Mouse (Mus musculus) stomach, embryonic 16.5 days (tissue): ENCODE results near the gene Dbr1. TPM values are rescaled to one million over a fixed set of nuclear protein-coding genes. Genes with fewer than 3 reads are reported as not detected.

ENCODE experiments used
- ATAC-seq: fragments of 200-750 bp; cut with Nextera tagmentation; 2 replicates; pipeline ENCODE4 v1.8.0; 2017; ENCODE audit warnings: moderate number of reproducible peaks, moderate TSS enrichment; ENCODE audit not compliant: insufficient read depth, low FRiP score
- H3K27ac ChIP-seq: fragments of 300-500 bp; sonication (generic); 2 replicates; pipeline ENCODE4 v1.5.1; 2014; ENCODE audit warnings: low read length
- H3K27me3 ChIP-seq: fragments of 300-500 bp; sonication (generic); 2 replicates; pipeline ENCODE4 v1.6.1; 2014; ENCODE audit warnings: low read length, control low read depth, mixed read lengths; ENCODE audit not compliant: control insufficient read depth, insufficient read depth
- H3K36me3 ChIP-seq: fragments of 300-500 bp; sonication (generic); 2 replicates; pipeline ENCODE4 v1.6.1; 2014; ENCODE audit warnings: low read length; ENCODE audit not compliant: control insufficient read depth, insufficient read depth
- H3K4me1 ChIP-seq: fragments of 300-500 bp; sonication (generic); 2 replicates; pipeline ENCODE4 v1.6.1; 2014; ENCODE audit warnings: low read length, control low read depth, mixed read lengths; ENCODE audit not compliant: control insufficient read depth, insufficient read depth
- H3K4me2 ChIP-seq: fragments of 300-500 bp; sonication (generic); 2 replicates; pipeline ENCODE4 v1.6.1; 2014; ENCODE audit warnings: low read depth, low read length, mixed read lengths
- H3K4me3 ChIP-seq: fragments of 300-500 bp; sonication (generic); replicated peaks from 2 replicates; pipeline ENCODE4 v1.5.1; 2014; ENCODE audit warnings: mild to moderate bottlenecking, low read length
- H3K9ac ChIP-seq: fragments of 300-500 bp; sonication (generic); 2 replicates; pipeline ENCODE4 v1.6.1; 2014; ENCODE audit warnings: low read length
- H3K9me3 ChIP-seq: fragments of 300-500 bp; sonication (generic); replicated peaks from 2 replicates; pipeline ENCODE4 v1.6.1; 2016; ENCODE audit warnings: low read length, control low read depth; ENCODE audit not compliant: control insufficient read depth
- WGBS: fragments of 180-500 bp; shearing (Covaris S2); extraction: QIAGEN DNeasy Blood & Tissue Kit; methylation state at CpG from one replicate; pipeline ENCODE4 v1.1.7; 2014; 5-methylcytosine and 5-hydroxymethylcytosine counted together
- polyA plus RNA-seq: library from polyadenylated mRNA; unstranded; fragments of >200 nt; fragmentation: Nextera tagmentation; extraction: Ambion mirVana; gene quantifications from 2 replicates; pipeline ENCODE4 v1.2.1, GENCODE M21; 2015

The Dbr1 gene
- polyA plus RNA-seq, 1 experiment from 2014 or later, result 28.6 TPM

DNA sequence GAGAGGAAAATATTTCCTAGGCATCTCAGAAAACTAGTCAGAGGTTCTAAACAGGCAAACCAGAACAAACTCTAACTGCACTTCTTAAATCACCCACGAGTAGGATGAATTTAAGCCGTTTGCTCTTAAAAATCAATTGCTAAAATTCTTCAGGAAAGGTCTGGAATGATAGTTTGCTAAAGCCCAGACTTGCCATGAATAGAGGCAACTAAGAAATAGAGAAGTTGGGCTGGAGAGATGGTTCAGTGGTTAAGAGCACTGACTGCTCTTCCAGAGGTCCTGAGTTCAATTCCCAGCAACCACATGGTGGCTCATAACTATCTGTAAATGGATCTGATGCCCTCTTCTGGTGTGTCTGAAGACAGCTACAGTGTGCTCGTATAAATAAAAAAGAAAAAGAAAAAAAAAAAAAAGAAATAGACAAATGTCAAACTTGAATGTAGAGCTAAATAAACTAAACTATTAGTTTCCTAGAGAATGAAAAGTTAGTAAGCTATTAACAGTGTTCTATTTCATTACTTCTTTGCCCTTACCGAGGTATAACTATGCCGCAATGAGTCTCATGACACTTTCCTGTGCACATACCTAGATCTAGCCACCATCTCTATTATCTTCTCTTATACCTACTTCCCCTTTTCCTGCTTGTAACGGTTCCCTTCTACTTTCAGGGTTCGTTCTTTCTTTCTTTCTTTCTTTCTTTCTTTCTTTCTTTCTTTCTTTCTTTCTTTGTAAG is 16.6 kb upstream of the Dbr1 start:
- ATAC-seq, result no peak
- H3K9me3 ChIP-seq, result no peaks in the 10 kb centered on the region
- H3K36me3 ChIP-seq, result no peaks in the 10 kb centered on the region
- H3K4me1 ChIP-seq, result peaks cover 5% of the 10 kb centered on the region; the same call in 1 of the 2 replicates
- no peak overlapping the region for H3K4me2 ChIP-seq
- no peaks in the 10 kb centered on the region for H3K27me3 ChIP-seq
- no peak overlapping the region for H3K4me3 ChIP-seq
- H3K9ac ChIP-seq, result no peak overlapping the region
- no peak overlapping the region for H3K27ac ChIP-seq
- WGBS, result 82% methylated on average over 7 of the region's 7 CpGs

- H3K4me1 ChIP-seq, result peaks cover 6% of the 10 kb centered on the region; the same call in 1 of the 2 replicates
- H3K36me3 ChIP-seq, result no peaks in the 10 kb centered on the region
- no peak overlapping the region for H3K4me2 ChIP-seq
- no peaks in the 10 kb centered on the region for H3K27me3 ChIP-seq
- H3K9ac ChIP-seq, result no peak overlapping the region
- no peak for ATAC-seq
- no peak overlapping the region for H3K27ac ChIP-seq
- no peaks in the 10 kb centered on the region for H3K9me3 ChIP-seq
- H3K4me3 ChIP-seq, result no peak overlapping the region
Observed at GRCm38 (mm10) chr9:99559557-99559904, 16.1 kb upstream of the Dbr1 start.

- WGBS, result 85% methylated on average over 3 of the region's 3 CpGs
- Histone ChIP-seq H3K27me3 (no peaks in the 10 kb centered on the region), H3K4me1 (peaks cover 6% of the 10 kb centered on the region; the same call in 1 of the 2 replicates)
Observed at GRCm38 (mm10) chr9:99560389-99560788, 15.2 kb upstream of the Dbr1 start.

DNA sequence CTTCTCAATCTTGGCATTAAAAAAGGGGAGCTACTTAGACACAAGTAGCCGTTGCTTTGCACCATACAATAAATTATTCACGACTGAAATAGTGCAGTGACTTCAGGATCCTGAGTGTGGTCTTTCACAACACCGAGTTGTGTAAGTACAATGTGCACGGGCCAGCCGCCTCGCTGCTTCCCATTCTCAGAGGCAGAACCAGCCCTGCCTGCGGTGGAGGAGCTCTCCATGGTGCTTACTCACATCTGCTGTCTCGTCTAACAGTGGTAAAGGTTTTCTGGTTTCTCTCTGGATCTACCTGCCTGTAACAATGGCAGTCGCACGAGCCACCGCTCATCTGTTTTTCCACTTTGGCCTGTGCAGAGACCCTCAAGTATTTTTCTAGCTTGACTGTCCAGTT is 11.9 kb upstream of the Dbr1 start:
- Histone ChIP-seq H3K36me3 (no peaks in the 10 kb centered on the region), H3K4me1 (peaks cover 10% of the 10 kb centered on the region), H3K4me2 (no peak overlapping the region), H3K9ac (no peak overlapping the region), H3K27ac (no peak overlapping the region), H3K27me3 (no peaks in the 10 kb centered on the region), H3K9me3 (no peaks in the 10 kb centered on the region), H3K4me3 (no peak overlapping the region)
- no peak for ATAC-seq
- WGBS, result 17% methylated on average over 11 of the region's 11 CpGs

More at GRCm38 (mm10) chr9:99560389-99560788, 15.2 kb upstream of the Dbr1 start:
- no peaks in the 10 kb centered on the region for H3K9me3 ChIP-seq
- H3K27ac ChIP-seq, result no peak overlapping the region
- H3K4me2 ChIP-seq, result no peak overlapping the region
- no peaks in the 10 kb centered on the region for H3K36me3 ChIP-seq
- H3K9ac ChIP-seq, result no peak overlapping the region
- ATAC-seq, result no peak
- no peak overlapping the region for H3K4me3 ChIP-seq

- Histone ChIP-seq H3K36me3 (no peaks in the 10 kb centered on the region), H3K4me2 (peak overlapping the region; percentile 84), H3K4me3 (peak overlapping the region; percentile 90), H3K27ac (peak overlapping the region; percentile 99), H3K9ac (peak overlapping the region; percentile 98), H3K27me3 (no peaks in the 10 kb centered on the region), H3K4me1 (peaks cover 10% of the 10 kb centered on the region), H3K9me3 (no peaks in the 10 kb centered on the region)
- WGBS, result under 1% methylated on average over 15 of the region's 15 CpGs
- no peak; the same call in 1 of the 2 replicates for ATAC-seq
Observed at GRCm38 (mm10) chr9:99568023-99568346, 7.6 kb upstream of the Dbr1 start.

GRCm38 (mm10) chr9:99568347-99569070 is 7.1 kb upstream of the Dbr1 start, which contains the start of gene Armc8:
Armc8 (minus strand) TSS chr9:99568899.
- peak within 1 kb of the TSS; percentile 98 for H3K9ac ChIP-seq
- H3K4me3 ChIP-seq, result peak within 1 kb of the TSS; percentile 90
- H3K27me3 ChIP-seq, result no peaks in the 10 kb centered on the region
- H3K27ac ChIP-seq, result peak within 1 kb of the TSS; percentile 99
- H3K36me3 ChIP-seq, result no peaks in the 10 kb centered on the region
- WGBS, result 0% methylated on average over 70 of the region's 70 CpGs
- H3K4me1 ChIP-seq, result peaks cover 10% of the 10 kb centered on the region
- no peaks in the 10 kb centered on the region for H3K9me3 ChIP-seq
- H3K4me2 ChIP-seq, result peak within 1 kb of the TSS; percentile 84
- peak; percentile 96 for ATAC-seq

DNA sequence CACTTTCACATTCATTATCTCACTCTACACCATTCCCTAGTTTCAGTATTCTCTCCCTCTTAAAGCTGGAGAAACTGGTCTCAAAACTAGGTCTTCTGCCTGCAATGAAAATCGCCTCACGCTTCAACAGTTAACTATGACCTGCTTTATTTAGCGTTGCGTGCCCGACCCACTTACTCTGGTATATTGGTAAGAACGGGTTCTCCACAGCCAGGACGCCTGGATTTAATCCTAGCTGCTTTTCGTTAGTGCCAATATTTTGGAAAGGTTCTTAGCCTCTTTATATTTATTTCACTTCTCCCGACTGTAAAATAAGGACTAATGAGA is 6.6 kb upstream of the Dbr1 start:
- H3K4me1 ChIP-seq, result peaks cover 5% of the 10 kb centered on the region
- H3K9ac ChIP-seq, result peak overlapping the region; percentile 98
- peak overlapping the region; percentile 90 for H3K4me3 ChIP-seq
- peak overlapping the region; percentile 84 for H3K4me2 ChIP-seq
- WGBS, result 2% methylated on average over 9 of the region's 9 CpGs
- no peaks in the 10 kb centered on the region for H3K36me3 ChIP-seq
- H3K9me3 ChIP-seq, result no peaks in the 10 kb centered on the region
- ATAC-seq, result no peak
- peak overlapping the region; percentile 99 for H3K27ac ChIP-seq
- no peaks in the 10 kb centered on the region for H3K27me3 ChIP-seq

GRCm38 (mm10) chr9:99580655-99581054 is 5.1 kb downstream of the Dbr1 start:
- Histone ChIP-seq H3K9ac (no peak overlapping the region), H3K4me2 (no peak overlapping the region), H3K27ac (no peak overlapping the region), H3K9me3 (no peaks in the 10 kb centered on the region), H3K36me3 (peaks cover 17% of the 10 kb centered on the region), H3K4me3 (no peak overlapping the region), H3K4me1 (peaks cover 7% of the 10 kb centered on the region), H3K27me3 (no peaks in the 10 kb centered on the region)
- no peak for ATAC-seq
- 40% methylated on average over 2 of the region's 2 CpGs for WGBS

- Histone ChIP-seq H3K4me2 (no peak overlapping the region), H3K9ac (no peak overlapping the region), H3K4me3 (no peak overlapping the region), H3K4me1 (no peaks in the 10 kb centered on the region), H3K36me3 (peaks cover 9% of the 10 kb centered on the region; the same call in 1 of the 2 replicates), H3K9me3 (no peaks in the 10 kb centered on the region), H3K27ac (no peak overlapping the region), H3K27me3 (no peaks in the 10 kb centered on the region; the same call in 1 of the 2 replicates)
- no peak; the same call in 1 of the 2 replicates for ATAC-seq
- 27% methylated on average over 8 of the region's 8 CpGs for WGBS
Observed at GRCm38 (mm10) chr9:99587505-99588202, 12.1 kb downstream of the Dbr1 start.
